Mouse (Mus musculus) neutrophil, adult 83 days (primary cell): Measurements from ENCODE around the gene Olfr624. TPM values are rescaled to one million over a fixed set of nuclear protein-coding genes. Genes with fewer than 3 reads are reported as not detected.

Experiments
- total RNA-seq, 2 experiments: library from RNA; stranded (reverse); gene quantifications; one replicate each; pipeline ENCODE4 v1.2.4; 2023

Gene Olfr624
- not detected for total RNA-seq

GRCm38 (mm10) chr7:103671091-103671490 lies at the start of gene Olfr624:
Gene Olfr624, minus strand, starts transcription at chr7:103671191.

DNA sequence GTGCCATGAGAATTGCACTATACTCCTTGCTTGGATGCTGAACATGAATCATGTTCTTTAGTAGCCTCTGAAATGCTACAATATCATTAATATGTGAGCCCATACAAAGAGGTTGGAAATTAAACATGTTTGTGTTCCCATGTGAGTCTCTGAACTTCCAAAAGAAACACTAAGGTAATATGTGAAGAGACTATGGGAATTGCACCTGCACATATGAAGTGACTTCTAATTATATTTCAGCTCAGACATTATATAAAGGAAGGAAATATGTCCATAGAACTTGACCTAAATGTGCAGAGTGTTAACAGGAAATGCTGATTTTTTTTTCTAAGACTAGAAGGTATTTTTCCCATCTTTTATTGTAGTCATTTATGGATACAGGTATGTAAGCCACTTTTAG lies 43.4 kb upstream of the Olfr624 start, which contains the start of gene Olfr243:
TSS of gene Olfr243 (plus strand) at position 301 of the 400 bp plus-strand sequence.

DNA sequence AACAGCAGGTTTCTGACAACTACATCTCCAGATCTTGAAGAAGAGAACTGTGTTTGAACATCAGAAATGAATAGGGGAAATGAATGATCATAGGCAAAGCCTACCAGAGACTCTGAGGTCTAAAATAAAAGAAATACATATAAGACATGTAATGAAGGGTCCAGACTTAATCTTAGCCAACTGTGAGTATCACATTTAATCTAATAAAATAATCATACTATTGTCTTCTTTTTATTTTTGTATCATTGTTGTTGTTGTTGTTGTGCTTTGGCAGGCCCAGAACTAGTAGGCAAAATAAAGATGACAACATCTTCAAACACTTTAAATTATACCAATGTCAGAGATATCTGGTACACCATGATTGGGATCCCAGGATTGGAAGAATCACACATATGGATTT lies 11.4 kb upstream of the Olfr624 start, which contains the start of gene Olfr625-ps1:
TSS of gene Olfr625-ps1 (plus strand) at position 301 of the 400 bp plus-strand sequence.

DNA sequence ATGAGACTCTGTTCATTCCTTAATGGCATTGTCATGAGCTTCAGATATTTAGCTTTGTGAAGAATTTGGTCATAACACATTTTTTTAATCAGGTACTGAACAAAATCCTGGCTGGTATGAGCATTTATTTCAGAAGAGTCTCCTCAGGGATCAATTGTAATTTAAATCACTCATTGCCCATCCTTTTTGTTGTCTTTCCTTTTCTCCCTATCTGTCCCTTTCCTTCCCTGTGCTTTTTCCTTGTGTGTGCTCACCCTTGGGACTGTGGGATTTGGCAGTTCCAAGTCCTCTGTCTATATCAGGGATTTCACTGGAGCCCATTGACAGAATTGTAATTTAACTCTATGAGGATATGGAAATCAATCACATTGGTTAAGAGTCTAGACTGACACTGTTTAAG lies 7.4 kb downstream of the Olfr624 start, which contains the start of gene Olfr623:
TSS of gene Olfr623 (minus strand) at position 101 of the 400 bp plus-strand sequence.

DNA sequence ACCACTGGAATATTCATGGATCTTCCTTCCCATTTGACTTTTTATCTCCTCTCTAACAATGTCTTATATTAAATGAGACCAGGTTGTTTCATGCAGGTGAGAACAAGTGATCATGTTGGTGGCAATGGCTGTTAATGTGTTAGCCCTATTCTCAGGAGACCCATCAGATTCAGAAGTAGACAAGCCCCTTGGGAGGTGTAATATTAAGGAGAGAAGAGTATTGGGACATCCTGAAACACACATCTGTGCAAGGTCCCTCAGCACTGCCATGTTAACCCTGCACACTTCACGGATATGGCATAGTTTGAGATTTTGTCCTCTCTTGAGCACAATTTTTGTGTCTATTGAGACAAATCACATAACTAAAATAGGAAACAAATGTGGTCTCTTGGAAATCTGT lies 28.4 kb downstream of the Olfr624 start, which contains the start of gene Olfr622:
TSS of gene Olfr622 (minus strand) at position 101 of the 400 bp plus-strand sequence.

Other genes with a start within 250 kb of the Olfr624 start
- gene Olfr605, start 225.8 kb downstream of the Olfr624 start, total RNA-seq, result not detected
- gene Olfr606, start 222.1 kb downstream of the Olfr624 start, total RNA-seq, result not detected
- under 1 TPM in 1 of 2 experiments, not detected in 1; 0.07 TPM for gene Olfr607, start 207.0 kb downstream of the Olfr624 start, total RNA-seq
- not detected for gene Olfr608, start 201.3 kb downstream of the Olfr624 start, total RNA-seq
- gene Olfr609, start 173.1 kb downstream of the Olfr624 start, total RNA-seq, result not detected
- not detected for gene Olfr610, start 159.1 kb downstream of the Olfr624 start, total RNA-seq
- not detected for gene Olfr611, start 150.3 kb downstream of the Olfr624 start, total RNA-seq
- not detected for gene Olfr612, start 128.5 kb downstream of the Olfr624 start, total RNA-seq
- not detected for gene Olfr613, start 123.1 kb downstream of the Olfr624 start, total RNA-seq
- gene Olfr615, start 115.1 kb downstream of the Olfr624 start, total RNA-seq, result not detected
- gene Olfr616, start 102.0 kb downstream of the Olfr624 start, total RNA-seq, result not detected
- not detected for gene Olfr617, start 98.1 kb downstream of the Olfr624 start, total RNA-seq
- not detected for gene Olfr618, start 81.1 kb downstream of the Olfr624 start, total RNA-seq
- gene Olfr619, start 70.6 kb downstream of the Olfr624 start, total RNA-seq, result not detected
- gene Olfr620, start 58.7 kb downstream of the Olfr624 start, total RNA-seq, result not detected
- not detected for gene Olfr622, start 28.5 kb downstream of the Olfr624 start, total RNA-seq
- gene Olfr623, start 7.5 kb downstream of the Olfr624 start, total RNA-seq, result not detected
- gene Olfr625-ps1, start 11.5 kb upstream of the Olfr624 start, total RNA-seq, result not detected
- gene Olfr243, start 43.5 kb upstream of the Olfr624 start, total RNA-seq, result not detected
- gene Olfr628, start 59.2 kb upstream of the Olfr624 start, total RNA-seq, result not detected
- not detected for gene Olfr629, start 73.8 kb upstream of the Olfr624 start, total RNA-seq
- not detected for gene Olfr630, start 86.1 kb upstream of the Olfr624 start, total RNA-seq
- gene Olfr69, start 100.4 kb upstream of the Olfr624 start, total RNA-seq, result not detected
- not detected for gene Olfr68, start 108.5 kb upstream of the Olfr624 start, total RNA-seq
- gene Olfr67, start 120.6 kb upstream of the Olfr624 start, total RNA-seq, result not detected
- 100 to 1,000 TPM in 1 of 2 experiments, 10 to 100 TPM in 1; 81.2 to 165 TPM for gene Hbb-bt, start 142.8 kb upstream of the Olfr624 start, total RNA-seq
- 100 to 1,000 TPM; 331 to 680 TPM for gene Hbb-bs, start 156.9 kb upstream of the Olfr624 start, total RNA-seq
- gene Hbb-bh2, start 169.3 kb upstream of the Olfr624 start, total RNA-seq, result not detected
- gene Hbb-bh1, start 172.0 kb upstream of the Olfr624 start, total RNA-seq, result not detected
- gene Hbb-y, start 182.0 kb upstream of the Olfr624 start, total RNA-seq, result not detected
- not detected for gene Olfr66, start 215.1 kb upstream of the Olfr624 start, total RNA-seq
- not detected for gene Olfr64, start 223.3 kb upstream of the Olfr624 start, total RNA-seq
- not detected for gene Olfr65, start 232.3 kb upstream of the Olfr624 start, total RNA-seq